Mouse (Mus musculus) spleen, adult 12 weeks (tissue): ENCODE measurements around the gene Tcirg1.
A peak's percentile ranks its signal among the peaks of the same experiment; 100 is the strongest.

Experiments
- DNase-seq: peaks from one replicate; pipeline ENCODE4 v3.0.0; 2022; ENCODE audit warnings: low spot score

Tcirg1 gene

GRCm38 (mm10) chr19:3906795-3907786 is at the start of gene Tcirg1:
Tcirg1 (minus strand) TSS chr19:3907133.
- peak; percentile 59 for DNase-seq

- DNase-seq: no peak
These were observed 48.9 kb upstream of the Tcirg1 start for GRCm38 (mm10) chr19:3955804-3956203.

DNA sequence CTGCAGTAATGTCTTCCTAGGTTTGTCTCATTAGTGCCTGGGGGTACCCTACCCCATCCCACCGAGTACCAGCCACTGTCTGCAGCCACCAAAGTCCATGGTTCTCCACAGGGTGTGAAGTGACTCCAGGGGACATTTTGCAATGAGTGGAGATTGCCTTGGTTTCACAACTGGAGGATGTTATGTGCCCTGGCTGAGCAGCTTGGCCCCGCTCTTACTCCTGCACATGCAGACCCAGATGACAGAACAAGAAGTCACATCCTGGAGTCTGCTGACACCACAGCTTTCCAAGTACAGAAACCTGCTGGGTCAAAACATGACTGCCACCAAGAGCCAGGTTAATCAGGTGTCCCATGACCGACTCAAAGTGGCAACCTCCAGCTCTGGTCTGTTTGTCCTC is 48.1 kb upstream of the Tcirg1 start:
- DNase-seq: no peak

GRCm38 (mm10) chr19:3952099-3952498 is 45.2 kb upstream of the Tcirg1 start:
- DNase-seq: no peak

DNA sequence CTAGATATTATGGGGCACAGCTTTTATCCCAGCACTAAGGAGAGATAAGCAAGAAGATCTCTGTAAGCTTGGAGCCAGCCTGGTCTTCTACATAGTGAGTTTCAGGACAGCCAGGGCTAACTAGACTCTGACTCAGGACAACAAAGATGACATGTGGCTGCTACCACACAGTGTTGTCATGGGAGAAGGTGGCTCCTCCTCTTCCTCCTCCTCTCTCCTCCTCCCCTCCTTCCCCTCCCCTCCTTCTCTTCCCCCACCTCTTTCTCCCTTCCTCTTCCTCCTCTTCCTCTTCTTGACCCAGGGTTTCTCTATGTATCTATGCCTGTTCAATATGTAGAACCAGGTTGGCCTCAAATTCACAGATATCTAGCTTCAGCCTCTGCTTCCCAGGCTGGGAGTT is 44.5 kb upstream of the Tcirg1 start:
- no peak for DNase-seq

DNA sequence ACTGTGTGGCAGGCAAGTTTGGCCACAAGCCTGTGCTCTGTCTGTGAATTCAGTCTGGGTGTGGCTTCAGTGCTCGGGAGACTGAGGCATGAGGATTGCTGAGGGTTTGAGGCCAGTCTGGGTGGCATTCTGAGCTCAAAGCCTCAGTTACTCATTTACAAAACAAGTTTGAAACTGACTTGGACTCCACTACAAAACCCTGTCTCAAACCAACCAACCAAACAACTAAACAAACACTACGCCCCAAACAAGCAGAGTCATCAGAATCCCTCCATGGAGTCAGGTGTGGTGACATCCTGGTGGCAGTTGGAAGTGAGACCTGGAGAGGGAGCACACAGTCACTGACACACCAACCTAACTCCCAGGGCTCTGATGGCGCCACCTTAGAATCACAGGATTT is 43.4 kb upstream of the Tcirg1 start:
- no peak for DNase-seq

GRCm38 (mm10) chr19:3948546-3948945 is 41.6 kb upstream of the Tcirg1 start:
- no peak for DNase-seq

DNA sequence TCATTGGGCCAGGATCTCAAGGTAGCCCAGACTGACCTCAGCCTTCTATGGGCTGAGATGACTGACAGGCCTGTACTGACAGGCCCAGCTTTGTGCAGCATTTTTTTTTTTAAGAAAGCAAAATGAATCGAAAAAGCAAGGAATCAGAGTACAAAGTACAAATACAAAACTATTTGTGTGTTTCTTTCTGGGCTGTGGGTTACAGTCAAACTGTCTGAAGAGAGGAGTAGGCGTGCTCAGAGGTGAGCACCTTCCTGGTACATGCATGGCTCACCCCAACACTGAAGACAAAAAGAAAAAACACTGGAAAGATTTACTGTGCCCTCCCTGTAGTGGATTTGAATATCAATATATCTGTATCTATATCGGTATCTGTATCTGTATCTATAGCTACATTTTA is 40.9 kb upstream of the Tcirg1 start:
- no peak for DNase-seq

GRCm38 (mm10) chr19:3946715-3947114 is 39.8 kb upstream of the Tcirg1 start:
- peak; percentile 45 for DNase-seq

- no peak for DNase-seq
These were observed 39.1 kb upstream of the Tcirg1 start for GRCm38 (mm10) chr19:3945872-3946564.

DNA sequence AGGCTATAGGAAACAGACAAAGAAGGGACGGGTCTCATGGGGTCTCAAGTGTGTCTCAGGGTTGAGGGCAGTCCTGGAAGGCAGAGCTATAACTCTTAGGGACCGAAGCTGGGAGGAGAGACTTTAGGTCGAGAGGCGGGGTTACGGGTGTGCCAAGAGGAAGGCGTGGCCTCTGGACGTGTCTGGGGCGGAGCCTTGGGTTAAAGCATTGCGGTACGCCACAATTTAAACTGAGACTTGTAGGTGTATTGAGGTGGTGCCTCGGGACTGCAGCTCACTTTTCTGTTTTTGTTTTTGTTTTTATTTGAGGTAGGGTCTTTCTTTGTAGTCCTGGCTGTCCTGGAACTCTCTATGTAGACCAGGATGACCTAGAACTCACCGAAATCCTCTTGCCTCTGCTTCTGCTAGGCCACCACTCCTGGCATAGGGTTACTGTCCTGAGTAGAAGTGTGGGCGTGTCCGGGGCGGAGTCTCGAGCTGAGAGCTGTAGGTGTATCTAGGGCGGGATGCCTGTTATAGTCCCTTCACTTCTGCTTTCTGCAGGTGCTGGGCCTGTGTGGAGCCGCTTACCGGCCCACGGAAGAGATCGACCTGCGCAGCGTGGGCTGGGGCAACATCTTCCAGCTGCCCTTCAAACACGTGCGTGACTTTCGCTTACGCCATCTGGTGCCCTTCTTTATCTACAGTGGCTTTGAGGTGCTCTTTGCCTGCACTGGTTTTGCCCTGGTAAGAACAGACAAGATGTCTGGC is 36.2 kb upstream of the Tcirg1 start:
- DNase-seq: peak; percentile 67

DNA sequence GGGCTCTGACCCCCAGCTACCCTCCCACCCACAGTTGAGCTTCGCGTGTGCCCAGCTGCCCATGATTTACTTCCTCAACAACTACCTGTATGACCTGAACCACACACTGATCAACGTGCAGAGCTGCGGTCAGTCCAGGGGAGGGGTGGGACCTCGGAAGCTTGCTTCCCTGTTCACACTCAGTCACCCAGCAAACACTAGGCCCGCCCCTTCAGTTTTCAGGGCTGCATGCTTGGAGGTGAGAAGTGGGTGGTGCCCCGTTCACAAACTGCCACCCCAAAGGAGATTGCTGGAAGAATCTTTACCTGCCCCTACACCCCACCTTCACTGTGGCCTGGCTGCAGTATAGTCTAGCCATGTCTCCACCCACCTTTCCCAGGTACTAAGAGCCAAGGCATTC is 35.4 kb upstream of the Tcirg1 start:
- DNase-seq: no peak

DNA sequence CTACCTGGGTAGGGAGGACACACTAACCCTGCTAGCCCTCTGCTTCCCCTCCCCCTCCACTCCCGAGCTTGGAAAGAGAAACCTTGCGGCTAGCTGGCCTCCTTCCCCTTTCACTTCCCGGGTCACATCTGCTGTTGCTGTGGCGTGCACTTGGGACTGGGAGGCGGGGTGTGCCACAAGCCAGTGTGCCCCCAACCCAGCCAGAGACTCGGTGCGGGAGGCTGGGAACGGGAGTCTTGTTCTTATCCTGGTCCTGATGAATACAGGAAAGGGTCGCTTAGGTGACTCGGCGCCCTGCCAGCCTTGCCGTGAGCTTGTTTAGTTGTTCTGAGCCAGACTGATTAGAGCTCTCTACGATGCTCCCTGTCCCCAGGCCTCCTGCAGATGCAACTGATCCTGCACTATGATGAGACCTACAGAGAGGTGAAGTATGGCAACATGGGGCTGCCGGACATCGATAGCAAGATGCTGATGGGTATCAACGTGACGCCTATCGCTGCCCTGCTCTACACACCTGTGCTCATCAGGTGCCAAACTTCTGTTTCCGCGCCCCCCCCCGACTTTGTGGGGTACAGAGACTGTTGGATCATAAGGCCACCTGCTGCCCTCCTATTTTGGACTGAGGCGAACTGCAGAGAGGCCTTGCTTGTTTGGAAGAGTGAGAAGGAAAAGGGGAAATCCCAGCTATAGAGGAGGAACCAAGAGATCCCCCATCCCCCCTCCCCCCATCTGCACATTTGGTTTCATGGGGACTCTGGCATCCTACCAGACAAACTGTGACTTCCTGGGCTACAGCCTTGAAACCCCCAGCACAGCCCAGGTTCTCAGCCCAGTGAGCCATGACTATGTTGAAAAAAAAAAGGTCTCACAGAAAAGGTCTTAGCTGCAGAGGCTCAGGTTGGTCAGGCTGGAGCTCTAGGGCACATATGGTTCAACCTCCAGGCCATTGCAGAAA is 29.2 kb upstream of the Tcirg1 start:
- no peak for DNase-seq

DNA sequence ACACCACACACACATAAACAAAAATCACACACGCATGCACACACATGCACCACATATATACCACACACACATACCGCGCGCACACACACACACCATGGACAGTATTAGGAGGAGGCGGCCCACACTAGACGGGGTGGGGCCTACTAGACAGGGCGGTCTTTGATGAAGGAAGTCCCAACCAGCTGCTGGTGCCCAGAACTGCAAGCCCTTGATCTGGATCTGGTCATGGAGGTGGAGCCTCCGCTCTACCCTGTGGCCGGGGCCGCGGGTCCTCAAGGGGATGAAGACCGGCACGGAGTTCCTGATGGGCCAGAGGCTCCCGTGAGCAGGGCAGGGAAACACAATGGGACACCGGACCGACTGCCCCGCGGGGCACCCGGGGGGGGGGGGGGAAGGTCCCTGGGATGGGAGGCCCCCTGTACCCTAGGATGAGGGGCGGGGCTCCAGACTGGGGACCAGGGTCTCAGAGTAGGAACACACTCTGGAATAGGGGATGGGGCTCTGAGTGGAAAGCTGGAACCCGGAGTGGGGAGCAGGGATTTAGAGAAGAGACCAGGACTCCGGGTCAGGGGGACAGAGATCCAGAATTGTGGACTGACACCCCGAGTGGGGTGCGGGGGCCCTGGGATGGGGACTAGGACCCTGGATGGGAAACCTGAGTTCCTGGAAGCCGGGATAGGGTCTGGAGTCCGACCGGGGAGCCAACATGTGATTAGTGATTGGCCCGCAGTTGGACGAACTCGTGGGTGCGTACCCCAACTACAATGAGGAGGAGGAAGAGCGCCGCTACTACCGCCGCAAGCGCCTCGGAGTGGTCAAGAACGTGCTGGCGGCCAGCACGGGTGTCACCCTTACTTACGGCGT is 28.3 kb upstream of the Tcirg1 start, which contains the start of gene Unc93b1:
Gene Unc93b1 (plus strand): TSS at position 155 of the 864 bp plus-strand sequence.
- peak; percentile 41 for DNase-seq

DNA sequence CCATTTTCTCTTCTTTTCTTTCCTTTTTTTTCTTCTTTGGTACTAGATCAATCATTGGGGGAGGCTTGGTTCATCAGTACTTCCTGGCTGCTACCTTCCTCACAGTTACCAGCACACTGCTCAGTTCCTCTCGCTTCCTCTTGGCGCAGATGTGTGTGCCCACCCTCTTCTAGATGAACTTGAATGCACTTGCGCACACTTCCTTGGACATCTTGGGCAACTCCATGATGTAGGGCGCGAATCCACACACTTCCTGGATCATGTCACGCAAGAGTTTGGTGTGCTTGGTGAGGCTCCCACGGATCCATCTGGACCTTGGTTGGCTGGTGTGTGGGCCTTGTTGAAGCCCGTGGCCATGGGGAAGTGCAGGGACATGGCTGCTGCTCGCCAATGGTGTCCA is 24.8 kb upstream of the Tcirg1 start:
- DNase-seq: no peak

DNA sequence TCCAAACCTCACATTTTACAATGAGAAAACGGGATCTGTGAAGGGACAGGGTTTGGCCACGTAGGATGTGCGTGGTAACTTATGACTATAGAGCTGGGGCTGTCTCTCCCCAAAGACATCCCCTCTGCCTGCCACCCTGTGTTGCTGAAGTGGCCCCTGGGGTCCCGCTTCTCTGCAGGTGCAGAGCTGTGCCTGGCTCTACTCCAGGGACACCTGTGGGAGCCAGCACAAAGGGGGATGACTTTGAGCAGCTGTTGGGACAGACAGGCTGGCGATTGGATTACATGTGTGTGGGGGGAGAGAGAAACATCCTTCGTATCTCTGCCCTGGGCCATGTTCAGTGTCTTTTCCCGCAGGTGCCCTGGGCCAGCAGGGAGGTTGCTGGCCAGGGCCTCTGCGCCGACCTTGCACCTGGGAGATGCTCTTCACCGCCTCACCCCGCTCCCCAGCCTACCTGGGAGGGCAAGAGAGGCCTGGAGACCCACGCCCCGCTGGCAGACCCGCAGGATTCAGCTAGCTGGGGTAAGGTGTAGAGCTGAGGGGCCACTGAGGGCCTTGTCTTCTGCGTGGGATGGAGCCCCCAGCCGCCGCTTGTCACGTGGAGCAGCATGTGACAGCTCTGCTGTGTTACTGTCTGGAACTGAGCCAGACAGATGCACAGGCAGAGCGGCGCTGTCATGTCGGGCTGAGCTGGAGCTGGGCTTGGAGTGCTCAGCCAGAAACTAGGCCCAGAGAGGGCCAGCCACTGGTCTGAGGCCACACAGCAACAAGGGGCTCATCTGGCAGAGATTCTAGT is 23.5 kb upstream of the Tcirg1 start:
- DNase-seq: no peak

DNA sequence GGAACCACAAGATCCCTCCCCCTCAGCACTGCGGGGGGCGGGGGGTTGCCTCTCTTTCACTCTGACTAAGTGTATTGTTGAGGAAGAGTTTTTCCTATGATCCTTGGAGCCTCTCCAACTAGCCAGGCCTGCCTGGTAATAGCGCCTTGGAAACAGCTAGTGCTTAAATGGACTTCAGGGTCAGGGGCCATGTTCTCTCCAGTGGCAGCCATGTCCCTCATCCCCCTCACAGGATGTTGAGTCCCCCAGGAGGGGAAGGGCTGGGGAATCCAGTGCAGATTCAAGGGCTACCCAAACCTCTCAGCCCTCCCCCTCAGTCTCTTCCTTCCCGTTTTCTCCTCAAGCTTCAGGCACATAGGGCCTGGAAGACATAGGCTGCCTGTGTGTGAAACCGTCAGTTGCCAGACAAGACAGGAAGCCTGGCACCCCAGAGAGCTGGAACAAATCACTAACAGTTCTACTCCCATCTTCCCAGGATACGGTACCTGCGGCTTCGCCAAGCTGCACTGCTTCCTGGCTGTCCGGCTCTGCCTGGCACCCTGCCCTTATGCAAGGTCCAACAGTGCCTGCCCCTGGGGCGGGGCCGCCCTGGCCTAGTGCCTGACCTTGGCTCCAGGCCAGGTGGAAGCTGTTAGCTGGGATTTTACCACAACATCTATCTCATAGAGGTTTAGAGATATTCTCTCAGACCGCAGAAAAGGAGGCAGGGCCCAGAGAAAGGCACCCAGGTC is 22.4 kb upstream of the Tcirg1 start, which contains the start of gene Aldh3b1:
Gene Aldh3b1 (minus strand): TSS at position 598 of the 731 bp plus-strand sequence.
- no peak for DNase-seq

GRCm38 (mm10) chr19:3928779-3929178 is 21.8 kb upstream of the Tcirg1 start:
- DNase-seq: no peak

DNA sequence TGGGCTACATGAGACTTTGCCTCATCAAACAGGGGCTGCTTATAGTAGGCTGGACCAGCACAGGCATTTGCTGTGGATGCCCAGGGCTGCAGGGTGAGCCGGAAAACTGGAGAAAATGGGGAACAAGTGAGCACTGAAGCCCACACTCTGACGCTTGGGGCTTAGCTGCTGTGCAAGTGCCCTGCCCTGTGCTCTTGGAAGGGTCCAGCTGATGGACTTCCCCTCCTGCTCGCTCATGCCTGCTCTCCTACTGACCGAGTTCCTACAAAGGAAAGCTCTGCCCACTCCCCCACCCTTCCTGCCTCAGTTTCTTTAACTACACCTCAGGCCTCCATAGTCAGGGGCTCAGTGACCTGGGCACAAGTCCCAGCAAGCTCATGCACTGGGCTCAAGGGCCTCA is 21.1 kb upstream of the Tcirg1 start:
- no peak for DNase-seq
